Mouse (Mus musculus) c-Kit-positive CD71-positive TER-119-positive erythroid progenitor cells, embryonic 14.5 days (primary cell): Measurements from ENCODE around the gene Zmynd10.
A peak's percentile ranks its signal among the peaks of the same experiment; 100 is the strongest.

Experiments used
- DNase-seq: peaks from one replicate; pipeline ENCODE4 v3.0.0-alpha.2; 2013; ENCODE audit warnings: low spot score

Zmynd10 gene

DNA sequence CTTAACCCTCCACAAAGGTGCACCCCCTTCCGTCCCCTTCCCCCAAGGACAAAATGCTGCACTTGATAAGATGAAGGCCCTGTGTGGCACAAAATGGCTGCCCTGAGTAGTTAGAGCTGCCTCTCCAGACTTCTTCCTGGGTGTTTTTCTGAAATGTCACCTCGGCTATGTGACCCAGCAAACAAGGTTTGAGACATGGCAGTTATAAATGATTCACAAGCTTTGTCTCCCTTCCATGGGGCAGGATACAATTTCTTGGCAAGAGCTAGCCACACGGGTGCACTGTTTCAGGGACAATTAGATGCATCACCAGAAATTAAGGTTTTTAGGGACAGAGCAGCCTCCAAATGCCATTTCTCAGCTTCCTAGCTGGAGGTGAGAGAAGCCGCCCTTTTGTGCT is 6.7 kb upstream of the Zmynd10 start:
- no peak for DNase-seq

DNA sequence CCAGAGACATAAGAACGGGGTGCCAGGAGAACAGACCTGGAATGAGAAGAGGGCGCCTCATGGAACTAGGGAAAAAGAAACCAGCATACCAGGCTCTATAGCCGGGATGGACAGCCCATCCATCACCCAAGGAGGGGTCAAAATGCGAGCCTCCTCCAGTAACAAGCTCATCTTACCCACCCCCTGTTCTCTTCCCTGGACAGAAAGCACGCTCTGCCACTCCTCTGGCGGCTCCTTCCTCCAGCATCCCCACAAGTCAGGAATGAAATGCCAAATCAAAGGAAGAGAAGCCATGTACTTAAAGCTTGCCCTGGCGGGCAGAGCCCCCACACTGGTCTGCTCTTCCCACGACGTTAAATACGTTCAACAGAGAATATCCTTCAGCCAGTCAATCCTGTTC is 6.1 kb upstream of the Zmynd10 start:
- DNase-seq: no peak

DNA sequence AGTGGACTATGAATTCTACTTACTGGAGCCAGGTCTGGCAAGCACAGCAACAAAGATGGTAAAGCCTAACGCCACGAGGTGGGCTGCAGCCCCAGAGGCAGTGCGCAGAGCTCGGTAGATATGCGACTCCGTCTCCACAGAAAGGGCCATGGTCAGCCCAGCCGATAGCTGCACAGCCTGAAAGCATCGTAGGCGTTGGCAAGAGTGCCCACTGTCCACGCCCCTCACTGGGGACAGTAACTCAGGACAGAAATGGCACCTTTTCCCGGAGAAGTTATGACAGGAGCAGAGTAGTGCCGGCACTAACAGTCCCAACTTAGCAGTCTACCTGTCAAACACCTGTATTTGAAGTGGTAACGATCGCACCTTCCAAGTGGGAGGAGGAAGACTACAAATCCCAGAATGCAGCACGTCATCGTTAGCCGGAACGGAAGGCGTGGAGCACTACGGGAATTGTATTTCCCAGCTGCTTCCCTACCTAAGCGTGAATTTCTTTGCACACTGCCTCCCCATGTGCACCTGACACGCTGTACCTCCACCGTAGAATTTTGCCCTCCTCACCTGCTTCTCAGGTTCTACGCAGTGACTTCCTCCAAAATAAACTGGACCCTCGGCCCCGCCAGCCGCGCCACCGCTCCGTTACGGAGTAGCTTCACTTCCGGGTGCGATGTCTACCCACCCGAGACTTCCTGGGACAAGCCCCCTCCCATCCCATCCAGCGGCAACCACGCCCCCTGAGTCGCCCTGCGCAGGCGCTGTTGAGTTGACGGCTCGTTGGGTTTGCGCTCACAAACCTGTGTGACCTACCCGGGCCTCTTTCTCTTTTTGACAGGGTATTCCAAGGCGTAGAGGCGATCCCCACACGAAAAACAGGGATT is 5.4 kb upstream of the Zmynd10 start, which contains the start of the genes Cyb561d2 and Nprl2:
Gene Cyb561d2, minus strand, starts transcription at position 720 of the 878 bp plus-strand sequence.
Gene Nprl2, plus strand, starts transcription at position 753 of the 878 bp plus-strand sequence.
- DNase-seq: peak; percentile 79

DNA sequence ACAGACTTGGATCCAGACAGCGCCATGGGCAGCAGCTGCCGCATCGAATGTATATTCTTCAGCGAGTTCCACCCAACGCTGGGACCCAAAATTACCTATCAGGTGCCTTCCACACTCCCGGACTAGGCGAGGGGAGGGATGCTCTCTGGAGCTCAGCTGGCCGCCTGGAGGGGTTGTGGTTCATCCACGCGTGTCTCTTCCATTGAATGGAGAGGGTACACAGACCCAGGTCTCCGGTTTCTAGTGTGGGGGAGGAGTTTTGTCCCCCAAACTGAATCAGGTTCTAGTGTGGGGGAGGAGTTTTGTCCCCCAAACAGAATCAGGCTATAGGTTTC is 4.8 kb upstream of the Zmynd10 start:
- DNase-seq: no peak

DNA sequence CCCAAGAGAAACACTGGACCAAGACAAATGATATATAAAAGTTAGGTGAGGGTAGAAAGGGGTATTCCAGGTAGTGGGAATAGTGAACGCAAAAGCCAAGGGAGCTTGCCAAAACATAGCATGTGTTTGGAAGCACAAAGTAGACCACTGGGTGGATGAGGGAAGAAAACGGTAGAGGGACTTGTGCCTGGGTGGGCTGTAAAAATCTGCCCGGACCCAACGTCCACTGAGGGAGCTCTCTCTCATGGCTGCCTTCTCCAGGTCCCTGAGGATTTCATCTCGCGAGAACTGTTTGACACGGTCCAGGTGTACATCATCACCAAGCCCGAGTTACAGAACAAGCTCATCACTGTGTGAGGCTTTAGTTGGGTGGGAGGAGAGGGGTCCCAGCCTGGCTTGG is 4.4 kb upstream of the Zmynd10 start:
- no peak for DNase-seq

DNA sequence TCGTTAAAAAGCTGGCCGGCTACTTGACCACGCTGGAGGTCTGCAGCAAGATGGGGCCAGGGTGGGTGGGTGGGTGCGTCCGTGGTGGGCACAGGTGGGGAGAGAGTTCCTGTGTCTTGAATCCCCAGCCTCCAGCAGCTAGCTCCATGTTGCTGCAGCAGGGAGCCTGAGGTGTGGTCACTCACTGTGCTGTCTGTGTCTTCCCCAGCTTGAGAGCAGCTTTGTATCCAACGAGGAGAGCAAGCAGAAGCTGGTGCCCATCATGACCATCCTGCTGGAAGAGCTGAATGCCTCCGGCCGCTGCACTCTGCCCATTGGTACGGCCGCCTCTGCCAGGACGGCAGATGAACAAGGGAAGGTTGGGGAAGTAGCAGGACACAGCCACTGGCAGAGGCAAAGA is 3.8 kb upstream of the Zmynd10 start:
- no peak for DNase-seq

DNA sequence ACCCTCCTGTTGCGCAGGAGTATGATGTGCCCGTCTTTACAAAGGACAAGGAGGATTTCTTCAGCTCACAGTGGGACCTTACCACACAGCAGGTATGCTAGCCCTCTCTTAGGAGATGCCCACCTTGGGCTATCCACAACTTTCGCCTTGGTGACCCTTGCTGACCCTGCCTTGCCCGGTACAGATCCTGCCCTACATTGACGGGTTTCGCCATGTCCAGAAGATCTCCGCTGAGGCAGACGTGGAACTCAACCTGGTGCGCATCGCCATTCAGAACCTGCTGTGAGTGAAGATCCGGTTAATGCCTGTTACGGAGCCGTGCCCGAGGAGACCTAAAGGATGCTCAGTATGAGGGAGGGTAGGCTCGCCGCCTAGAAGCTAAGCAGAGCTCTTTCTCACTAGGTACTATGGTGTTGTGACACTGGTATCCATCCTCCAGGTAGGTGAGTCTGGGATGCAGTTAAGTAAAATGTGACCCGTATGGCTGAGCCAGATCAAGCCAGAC is 2.9 kb upstream of the Zmynd10 start:
- no peak for DNase-seq

DNA sequence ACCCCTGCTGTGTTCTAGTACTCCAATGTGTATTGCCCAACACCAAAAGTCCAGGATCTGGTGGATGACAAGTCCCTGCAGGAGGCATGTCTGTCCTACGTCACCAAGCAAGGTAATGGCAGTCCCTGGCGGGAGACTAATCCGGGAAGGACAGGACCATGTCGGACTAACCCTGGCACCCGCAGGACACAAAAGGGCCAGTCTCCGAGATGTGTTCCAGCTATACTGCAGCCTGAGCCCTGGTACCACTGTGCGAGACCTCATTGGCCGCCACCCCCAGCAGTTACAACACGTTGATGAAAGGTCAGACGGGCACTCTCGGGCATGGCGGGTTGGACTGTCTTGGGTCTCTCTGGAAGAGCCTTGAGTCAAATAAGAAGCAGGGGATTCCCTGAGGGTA is 2.4 kb upstream of the Zmynd10 start:
- no peak for DNase-seq

DNA sequence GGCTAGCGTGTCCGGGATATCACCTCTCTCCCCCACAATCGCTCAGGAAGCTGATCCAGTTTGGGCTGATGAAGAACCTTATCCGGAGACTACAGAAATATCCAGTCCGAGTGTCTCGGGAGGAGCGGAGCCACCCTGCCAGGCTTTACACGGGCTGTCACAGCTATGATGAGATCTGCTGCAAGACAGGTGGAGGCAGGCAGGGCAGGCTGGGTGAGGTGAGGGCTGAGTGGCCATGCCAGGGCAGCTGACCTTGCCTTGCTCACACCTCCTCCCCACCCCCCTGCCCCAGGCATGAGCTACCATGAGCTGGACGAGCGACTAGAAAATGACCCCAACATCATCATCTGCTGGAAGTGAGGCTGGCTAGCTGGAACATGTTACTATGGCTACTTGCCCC is 1.9 kb upstream of the Zmynd10 start:
- DNase-seq: no peak

DNA sequence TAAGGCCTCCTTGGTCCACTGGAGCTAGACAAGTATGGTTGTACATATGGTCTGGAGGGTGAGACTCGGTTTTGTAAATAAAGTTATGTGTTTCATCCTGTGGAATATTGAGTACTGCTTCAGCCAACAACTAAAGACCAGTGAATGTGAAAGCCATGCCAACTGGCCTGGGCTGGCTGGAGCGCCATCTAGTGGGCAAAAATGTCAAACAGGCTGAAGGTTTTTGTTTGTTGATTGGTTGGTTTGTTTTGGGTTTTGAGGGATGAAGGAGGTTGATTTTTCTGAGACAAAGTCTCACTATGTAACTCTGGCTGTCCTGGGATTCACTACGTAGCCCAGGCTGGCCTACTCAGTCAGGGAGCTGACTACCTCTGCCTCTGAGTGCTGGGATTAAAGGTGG is 1.5 kb upstream of the Zmynd10 start:
- peak; percentile 75 for DNase-seq

DNA sequence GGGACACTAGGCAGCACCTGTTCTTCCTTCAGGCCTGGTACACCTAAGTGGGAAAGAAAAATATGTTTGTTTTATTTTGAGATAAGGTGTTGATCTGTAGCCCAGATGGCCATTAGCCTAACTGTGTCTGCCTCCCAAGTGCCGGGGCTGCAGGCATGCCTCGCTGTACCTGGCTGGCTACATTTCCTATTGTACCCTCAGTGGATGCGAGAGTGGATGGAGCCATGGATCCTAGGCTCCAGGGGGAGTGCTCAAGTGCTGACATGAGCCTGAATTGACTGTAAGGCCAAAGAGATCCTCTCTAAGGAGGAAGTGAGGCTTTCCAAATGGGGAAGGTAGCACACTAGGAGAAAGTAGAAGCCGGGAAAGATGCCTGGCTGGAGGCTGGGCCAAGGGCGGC is 859 bp downstream of the Zmynd10 start:
- no peak for DNase-seq

DNA sequence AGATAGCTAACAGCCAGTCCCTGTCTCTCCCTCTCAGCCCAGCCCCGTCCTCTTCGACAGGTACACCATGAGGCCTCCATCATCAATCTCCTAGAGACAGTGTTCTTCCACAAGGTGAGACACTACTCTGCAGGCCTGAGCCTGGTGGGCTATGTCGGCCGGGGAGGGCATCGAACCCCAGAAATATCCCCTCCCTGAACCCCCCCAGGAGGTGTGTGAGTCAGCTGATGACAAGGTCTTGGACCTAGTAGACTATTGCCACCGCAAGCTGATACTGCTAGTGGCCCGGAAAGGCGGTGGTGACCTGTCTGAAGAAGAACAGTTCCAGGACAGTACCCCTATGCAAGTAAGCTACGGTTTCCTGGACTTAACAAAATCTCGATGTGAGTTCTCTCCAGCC is 1.7 kb downstream of the Zmynd10 start:
- no peak for DNase-seq

DNA sequence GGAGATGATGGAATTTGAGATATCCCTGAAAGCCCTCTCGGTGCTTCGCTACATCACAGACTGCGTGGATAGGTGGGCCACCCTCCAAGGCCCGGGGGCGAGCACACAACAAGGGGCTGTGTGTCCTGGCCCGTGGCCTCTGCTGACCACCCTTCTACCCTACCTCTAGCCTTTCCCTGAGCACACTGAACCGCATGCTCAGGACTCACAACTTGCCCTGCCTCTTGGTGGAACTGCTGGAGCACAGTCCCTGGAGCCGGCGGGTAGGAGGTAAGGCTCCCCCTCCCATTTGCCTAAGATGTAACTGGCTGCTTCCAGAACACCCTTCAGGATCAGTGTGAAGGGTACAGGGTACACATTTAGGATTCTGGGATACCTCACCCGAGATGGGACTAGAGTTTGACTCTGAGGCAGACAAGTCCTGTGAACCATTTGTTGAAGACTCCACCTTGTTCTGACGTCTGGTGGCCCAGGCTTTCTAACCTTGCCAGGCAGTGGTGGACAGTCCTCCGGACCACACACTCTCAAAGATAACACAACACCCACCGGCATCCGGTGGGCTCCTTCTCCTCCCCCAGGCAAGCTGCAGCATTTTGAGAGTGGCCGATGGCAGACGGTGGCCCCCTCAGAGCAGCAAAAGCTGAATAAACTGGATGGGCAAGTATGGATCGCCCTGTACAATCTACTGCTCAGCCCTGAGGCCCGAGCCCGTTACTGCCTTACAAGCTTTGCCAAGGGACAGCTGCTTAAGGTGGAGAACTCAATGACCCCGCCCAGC is 2.4 kb downstream of the Zmynd10 start:
- no peak for DNase-seq

DNA sequence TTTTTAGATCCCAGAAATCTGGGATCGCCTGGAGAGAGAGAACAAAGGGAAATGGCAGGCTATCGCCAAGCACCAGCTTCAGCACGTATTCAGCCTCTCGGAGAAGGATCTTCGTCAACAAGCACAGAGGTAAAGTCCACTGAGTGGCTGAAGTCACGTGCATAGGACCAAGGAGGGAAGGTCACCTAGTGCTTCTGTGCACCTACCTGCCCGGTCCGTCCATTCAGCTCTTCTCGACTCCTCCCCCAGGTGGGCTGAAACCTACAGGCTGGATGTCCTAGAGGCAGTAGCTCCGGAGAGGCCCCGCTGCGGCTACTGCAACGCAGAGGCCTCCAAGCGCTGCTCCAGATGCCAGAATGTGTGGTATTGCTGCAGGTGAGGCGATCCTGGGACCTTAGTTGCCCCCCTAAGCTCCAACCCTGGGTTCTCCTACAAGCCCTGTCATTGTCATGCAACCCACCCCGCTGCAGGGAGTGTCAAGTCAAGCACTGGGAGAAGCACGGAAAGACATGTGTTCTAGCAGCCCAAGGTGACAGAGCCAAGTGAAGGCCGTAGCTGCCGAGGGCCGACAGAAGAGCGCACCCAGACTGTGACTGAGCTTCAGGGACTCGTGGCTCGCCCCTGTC is 3.5 kb downstream of the Zmynd10 start:
- no peak for DNase-seq

DNA sequence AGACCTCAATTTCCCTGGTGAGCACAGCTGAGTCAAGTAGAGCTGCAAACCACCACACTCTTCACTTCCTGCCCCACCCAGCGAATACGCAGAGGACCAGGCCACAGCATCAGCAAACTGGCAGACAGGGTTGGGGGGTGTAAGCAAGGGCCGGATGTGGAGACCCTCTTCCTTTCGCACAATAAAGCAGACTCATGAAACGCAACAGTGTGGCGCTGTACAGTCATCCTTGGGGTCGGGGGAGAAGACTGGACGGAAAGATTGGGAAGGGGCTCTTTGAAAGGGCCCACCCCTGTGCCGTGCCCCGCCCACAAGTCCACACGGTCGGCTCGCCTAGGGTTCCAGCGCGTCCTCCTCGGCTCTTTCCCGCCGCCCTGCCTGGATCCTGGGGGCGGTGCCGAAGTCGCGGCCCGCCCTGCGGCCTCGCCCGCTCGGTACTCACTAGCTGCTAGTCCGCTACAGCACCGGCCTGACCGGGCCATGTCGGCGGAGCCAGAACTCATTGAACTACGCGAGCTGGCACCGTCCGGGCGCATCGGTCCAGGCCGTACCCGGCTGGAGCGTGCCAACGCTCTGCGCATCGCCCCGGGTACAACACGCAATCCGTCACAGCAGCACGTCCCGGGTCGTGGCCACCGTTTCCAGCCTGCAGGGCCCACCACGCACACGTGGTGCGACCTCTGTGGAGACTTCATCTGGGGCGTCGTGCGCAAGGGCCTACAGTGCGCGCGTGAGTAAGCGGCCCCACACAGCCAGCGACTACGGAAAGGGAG is 4.2 kb downstream of the Zmynd10 start, which contains the start of gene Rassf1:
Gene Rassf1, plus strand, starts transcription at position 439 of the 773 bp plus-strand sequence.
- no peak for DNase-seq

DNA sequence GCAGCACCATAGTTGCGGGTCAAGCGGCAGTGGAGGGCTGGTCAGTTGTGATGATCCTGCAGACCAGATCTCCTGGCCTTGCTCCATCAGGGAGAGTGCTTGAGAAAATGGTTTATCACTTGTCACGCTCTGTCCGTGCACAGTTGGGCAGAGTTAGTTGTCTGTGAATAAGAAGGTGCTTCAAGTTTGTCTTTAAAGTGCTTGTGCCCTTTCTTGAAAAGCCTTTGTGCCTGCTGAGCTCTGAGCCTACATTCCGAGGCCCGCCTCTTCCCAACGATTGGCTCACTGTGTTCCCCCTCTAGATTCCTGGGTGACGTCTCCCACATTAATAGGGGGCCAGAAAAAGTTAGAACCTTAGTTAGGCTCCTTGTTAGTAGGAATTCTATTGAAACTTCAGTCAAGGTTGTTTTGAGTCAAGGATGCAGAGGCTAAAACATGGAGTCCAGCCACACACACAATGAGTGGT is 4.8 kb downstream of the Zmynd10 start:
- no peak for DNase-seq

DNA sequence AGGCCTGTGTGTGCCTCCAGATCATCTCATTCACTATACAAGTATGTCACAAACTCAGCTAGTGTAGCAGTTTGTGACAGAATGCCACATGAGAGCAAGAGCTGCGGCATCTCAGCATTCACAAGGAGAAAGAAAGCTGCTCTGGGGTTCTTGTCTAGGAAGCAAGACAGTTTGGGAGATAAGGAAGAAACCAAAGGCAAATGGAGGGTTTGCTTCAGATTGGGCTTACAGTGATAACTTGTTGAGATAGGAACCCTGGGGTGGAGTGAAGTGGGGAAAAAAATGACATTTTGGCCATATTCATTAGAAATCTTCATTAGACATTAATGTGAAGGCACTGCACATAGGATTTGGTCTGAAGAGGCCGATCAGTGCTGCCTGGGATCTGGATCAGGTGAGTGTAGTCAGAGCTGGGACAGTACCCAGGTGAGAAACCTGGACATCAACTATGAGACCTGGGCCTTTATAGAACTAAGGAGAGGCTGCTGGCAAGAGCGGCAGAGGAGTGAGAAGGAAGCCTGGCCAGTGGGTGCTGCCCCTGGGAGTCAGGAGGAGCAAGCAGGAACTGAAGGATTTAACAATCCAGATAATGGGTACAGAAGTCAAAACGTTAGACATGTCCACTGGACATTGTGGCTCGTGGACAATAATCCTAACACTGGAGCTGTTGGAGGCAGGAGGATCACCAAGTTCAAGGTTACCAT is 5.7 kb downstream of the Zmynd10 start:
- DNase-seq: no peak

DNA sequence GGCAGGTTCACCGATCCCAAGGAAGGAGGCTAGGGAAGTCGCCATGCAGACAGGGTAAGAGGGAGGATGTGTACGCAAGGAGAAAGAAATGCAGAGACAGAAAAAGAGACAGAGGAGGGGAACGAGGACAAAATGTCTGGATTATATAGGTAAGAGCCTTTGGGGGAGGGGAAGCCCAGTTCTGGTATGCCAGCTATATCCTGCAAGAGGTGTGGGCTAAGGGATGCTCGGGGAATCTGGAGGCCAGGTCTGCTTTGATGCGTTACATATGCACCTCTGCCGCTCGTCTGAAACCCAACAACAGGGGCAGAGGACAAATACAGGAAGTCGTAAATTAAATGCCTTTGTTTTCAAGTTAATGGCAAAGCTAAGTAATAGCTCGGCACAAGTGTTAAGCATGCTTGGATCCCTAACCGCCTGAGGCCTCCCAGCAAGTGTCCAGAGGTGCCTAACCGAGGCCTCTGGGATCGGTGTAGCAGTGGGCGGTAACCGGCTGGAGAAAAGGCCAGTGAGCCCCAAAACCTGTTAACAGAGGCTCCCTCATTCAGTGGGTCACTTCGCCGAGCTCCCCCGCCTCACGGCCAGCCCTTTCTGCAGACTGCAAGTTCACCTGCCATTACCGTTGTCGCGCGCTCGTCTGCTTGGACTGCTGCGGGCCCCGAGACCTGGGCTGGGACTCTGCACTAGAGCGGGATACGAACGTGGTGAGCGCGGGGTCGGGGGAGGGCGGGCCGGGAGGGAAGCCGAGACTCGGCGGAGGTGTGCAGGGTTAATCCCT is 6.6 kb downstream of the Zmynd10 start:
- no peak for DNase-seq

DNA sequence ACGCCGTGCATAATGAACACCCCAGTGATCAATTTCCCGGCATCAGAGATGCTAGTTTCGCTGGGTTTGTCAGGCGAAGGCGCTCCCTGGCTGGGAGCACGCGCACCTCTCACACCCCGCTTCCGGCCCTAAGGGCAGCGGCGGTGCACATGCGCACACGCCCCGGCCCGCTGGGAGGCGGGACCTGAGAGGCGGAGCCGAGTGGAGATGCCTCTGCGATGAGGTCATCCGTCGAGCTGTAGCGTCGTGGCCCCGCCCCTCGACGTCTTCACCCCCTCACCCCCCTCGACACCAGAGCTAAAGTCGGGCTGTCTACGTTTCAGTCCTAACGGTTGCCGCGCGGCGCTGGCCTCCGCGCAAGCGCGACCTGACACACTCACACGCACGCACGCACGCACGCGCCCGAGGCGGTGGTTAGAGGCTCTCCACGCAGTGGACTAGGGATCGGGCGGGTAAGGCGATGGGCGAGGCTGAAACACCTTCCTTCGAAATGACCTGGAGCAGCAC is 7.3 kb downstream of the Zmynd10 start:
- DNase-seq: peak; percentile 97

DNA sequence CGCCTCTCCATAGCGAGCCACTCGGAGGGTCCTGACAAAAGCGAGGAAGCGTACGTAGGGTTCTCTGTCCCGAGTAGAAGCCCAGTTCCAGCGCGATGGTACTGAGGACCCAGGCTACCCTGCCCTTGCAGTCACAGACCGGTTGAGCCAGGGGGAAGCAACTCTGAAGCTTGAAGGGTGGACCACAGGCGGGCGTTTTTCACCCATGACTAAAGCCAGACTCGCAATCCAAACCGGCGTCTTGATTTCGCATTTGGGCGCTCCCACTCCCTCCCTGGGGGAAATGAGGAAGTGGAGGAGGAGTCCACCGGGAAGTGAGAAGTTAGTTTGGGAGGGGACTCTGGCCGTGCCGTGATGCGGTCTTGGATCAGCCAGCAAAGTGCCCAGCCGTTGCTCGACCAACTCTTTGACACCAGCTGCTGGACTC is 7.9 kb downstream of the Zmynd10 start:
- no peak for DNase-seq
